Mouse (Mus musculus) c-Kit-positive CD71-negative TER-119-negative erythroid progenitor cells, embryonic 14.5 days (primary cell): ENCODE results near the gene 2310034G01Rik.

Experiments used
- DNase-seq: peaks from one replicate; pipeline ENCODE4 v3.0.0-alpha.2; 2013; ENCODE audit warnings: low read depth

2310034G01Rik gene

GRCm38 (mm10) chr19:46300294-46301045 lies 49.6 kb downstream of the 2310034G01Rik start:
- no peak for DNase-seq
